Mouse (Mus musculus): ENCODE results near the gene Deup1.

The Deup1 gene

DNA sequence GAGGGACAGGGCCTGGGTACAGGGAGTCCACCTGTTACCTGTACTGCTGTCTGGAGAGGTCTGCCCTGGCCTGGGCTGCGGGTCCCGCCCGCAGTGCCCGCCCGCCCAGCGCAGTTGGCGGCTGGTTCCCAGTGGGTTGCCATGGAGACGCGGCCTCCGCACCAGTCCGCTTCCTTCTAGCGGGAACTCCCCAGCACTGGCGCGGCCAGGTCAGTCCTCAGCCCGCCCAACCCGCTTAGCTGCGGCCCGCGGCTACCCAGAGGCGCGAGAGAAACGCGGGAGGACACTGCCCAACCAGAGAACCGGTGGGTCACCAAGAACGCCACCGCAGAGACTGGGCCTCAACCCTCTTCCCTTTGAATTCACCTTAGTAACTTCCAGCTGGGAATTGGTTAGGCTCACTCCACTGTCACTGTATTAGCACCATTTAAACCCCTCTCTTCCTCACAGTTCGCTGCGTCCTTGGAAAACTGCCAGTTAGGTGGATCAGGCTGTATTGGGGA lies at the start of gene Deup1:
Gene Deup1 (minus strand): TSS at position 149 of the 503 bp plus-strand sequence.
- DNase-seq (ENCODE audit: low spot score): no peak

DNA sequence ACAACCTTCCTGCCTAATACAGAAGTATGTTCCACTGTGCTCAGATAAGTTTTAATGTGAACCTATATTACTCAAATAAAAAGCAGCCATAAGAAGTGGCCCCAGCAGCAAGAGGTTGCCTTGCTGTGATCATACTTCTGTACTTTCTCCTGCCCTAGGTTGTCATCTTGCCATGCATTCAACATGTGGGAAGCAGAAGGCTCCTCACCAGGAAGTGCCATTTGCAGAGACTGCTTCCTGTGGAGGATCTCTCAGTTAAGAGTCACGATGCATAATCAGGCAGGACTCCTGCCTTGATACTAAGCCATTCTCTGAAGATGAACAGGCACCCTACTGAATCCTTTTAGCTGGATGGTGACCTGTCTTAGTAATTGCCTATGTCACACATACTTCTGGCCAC lies 44.5 kb upstream of the Deup1 start:
- no peak for DNase-seq (ENCODE audit: low spot score)

DNA sequence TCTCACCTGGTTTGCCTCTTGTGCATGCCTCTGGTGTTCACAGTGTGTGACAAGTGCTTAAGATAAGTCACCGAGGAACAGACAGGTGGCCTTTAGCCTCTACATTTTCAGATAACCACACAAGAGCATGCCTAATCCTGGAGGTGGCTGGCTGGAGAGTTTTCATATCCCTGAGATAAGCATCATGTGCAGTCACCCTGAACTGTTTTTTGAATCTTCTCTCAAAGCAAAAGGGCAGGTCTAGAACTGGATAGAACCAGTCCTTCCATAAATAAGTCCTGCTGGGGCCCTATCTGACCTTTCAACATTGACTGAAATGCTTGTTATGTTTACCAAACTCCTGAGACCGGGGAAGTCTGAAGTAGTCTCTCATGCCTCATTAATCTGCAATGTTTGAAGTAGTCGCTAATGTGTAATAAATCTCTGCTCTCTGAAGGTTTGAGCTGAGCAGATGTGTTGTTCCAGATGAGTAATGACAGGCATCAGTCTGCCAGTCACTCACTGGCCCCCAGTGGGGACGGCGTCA lies 42.3 kb upstream of the Deup1 start:
- DNase-seq (ENCODE audit: low spot score): no peak

DNA sequence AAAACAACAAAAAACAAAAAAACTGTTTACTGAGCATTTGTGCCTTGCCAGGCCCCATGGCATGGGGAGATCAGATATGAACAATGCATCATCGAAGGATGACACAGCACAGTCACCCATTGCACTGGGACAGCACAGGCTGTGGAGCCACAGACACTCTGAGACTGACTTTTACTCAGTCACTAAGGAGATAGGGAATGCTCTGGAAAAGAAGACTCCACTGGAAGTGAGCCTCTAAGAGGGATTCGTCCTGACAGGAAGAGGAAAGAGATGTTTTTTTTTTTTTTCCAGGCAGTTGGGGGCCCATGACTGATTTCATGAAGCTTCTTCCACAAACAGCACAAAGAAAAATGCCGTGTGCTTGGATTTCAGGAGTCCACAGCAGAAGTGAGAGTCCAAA lies 41.7 kb upstream of the Deup1 start:
- DNase-seq (ENCODE audit: low spot score): no peak

DNA sequence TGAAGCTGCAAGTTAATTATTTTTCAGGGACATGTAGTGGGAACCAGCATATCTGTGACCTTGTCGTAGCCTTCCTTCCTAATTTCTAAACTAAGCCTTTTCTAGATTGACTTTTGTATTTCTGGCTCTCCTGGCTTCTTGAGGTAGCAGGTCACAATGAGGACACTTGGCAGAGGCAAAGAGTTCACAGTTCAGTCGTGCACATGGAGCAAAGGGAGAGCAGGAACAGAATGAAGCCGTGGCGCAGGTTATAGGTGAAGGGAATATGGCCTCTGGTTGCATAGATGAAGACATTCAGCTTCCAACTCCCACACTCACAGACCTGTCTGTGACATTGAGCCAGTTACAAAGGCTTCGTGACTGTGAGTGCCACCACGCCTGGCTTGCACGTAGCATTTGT lies 36.9 kb upstream of the Deup1 start:
- DNase-seq (ENCODE audit: low spot score): no peak

DNA sequence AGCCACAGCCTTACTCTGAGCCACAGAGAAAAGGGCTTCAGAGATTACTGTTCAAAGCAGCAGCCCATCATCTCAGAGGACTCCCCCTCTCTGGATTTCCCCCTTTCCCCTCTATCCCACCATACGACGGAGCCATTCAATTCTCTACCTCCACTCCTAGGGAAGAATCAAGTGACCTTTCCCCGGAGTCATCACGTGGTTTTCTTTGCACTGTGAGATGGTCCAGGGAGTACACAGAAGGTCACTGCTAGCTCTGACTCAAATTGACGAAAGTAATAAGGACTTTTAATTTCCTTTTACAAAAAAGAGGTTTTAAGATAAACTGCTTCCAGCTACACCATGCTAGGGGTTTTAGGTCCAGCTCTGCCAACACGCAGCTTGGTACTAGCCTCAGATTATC lies 31.3 kb upstream of the Deup1 start:
- no peak for DNase-seq (ENCODE audit: low spot score)

DNA sequence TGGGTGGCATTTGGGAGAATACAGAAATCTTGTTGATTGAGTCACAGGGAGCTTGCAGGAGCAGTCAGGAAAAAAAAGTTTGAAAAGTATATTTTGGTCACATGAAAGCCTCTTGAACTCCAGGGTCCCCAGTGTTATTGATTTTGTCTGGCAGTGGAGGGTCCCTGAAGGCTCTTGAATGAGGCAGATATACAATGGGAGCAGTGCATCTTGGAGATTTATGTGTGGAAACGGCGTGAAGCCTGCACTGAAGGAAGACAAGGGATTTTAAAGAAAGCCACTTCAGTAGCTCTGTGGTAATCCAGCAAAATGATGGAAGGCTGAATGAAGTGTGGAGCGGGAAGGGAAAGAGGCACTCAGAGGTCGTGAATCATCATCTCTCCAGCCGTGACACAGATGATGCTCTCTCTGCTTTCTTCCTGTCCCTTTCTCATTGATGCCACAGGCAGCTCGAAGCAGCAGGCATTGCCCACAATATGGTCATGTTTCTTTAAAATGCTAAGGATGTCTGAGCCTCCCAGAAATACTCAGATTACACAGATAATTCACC lies 30.6 kb upstream of the Deup1 start:
- DNase-seq (ENCODE audit: low spot score): no peak

DNA sequence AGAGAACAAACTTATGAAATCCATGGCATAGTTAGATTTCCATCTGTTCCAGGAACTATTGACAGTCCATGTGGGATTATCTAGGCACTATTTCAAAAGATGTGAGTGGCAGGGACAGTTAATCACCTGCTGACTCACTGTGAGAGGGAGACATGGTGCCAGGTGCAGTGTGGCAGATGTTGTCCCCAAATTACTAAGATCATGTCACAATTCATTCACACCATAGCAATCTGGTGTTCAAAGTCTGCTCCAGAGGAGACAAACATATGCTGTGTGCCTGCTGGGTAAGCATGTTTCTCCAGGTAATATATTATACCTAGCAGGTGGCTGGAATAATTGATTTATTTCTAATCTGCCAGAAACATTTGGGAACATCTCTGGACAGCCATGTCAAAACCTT lies 25.3 kb upstream of the Deup1 start:
- DNase-seq (ENCODE audit: low spot score): no peak

DNA sequence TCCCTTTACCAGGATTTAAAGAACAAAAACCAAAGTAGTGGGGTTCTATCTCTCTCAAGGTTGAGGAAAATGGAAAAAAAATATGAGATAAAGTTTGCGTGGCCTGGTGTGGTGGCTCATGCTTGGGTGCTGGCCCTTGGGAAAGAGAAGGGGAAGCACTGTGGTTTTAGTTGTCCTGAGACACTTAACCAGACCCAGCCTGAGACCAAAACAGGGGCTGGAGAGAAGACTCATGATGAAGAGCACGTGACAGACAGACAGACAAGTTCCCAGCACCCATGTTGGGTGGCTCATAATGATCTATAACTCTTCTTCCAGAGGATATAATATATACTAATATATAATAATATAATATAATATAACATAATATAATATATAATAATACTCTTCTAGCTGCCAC lies 22.2 kb upstream of the Deup1 start:
- DNase-seq (ENCODE audit: low spot score): no peak

DNA sequence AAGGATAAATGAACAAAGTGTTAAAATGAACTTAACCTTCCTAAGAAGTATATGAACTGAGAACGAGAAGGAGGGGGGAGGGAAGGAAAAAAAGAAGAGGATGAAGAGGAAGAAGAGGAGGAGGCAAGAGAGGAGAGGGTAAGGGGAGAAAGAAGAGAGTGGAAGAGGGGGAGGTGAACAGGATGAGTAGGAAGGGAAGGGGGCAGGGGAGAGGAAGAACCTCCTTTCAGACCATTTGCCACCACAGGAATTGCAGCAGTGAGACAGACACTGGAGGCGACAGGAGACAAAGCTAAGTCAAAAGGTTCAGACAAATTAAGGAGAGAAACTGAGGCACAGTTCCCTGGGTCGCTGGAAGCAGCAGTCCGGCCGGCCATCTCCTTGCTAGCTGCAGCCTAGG lies 349 bp downstream of the Deup1 start:
- DNase-seq (ENCODE audit: low spot score): no peak

DNA sequence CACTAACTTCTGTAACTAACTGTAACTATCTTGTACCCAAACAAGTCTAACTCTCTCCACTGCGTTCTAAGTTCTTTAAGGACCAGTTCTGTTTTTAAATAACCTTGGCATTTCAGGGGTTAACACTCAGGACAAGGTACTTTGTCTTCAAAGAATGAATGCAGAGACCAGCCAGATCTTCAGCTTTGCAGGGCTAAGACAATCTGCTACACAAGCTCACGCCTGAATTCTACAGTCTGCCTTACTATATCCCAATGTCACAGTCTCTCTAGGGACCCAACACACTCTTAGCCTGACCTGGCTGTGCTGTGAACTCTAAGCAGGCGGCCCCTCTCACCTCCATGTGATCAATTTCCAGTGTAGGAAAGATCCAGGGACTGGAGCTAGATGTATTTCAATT lies 3.0 kb downstream of the Deup1 start:
- no peak for DNase-seq (ENCODE audit: low spot score)

DNA sequence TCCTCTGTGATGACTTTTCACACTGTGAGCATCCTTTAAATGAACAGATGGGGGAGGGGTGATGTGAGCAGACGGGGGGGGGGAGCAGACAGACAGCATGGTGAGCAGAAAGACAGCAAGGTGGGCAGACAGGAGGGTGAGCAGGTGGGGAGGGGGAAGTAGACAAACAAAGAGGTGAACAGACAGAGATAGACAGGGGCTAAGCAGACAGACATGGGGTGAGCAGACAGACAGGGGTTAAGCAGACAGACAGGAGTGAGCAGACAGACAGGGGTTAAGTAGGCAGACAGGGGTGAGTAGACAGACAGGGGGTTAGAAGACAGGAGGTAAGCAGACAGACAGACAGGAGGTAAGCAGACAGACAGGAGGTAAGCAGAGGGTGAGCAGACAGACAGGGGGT lies 8.0 kb downstream of the Deup1 start:
- no peak for DNase-seq (ENCODE audit: low spot score)

DNA sequence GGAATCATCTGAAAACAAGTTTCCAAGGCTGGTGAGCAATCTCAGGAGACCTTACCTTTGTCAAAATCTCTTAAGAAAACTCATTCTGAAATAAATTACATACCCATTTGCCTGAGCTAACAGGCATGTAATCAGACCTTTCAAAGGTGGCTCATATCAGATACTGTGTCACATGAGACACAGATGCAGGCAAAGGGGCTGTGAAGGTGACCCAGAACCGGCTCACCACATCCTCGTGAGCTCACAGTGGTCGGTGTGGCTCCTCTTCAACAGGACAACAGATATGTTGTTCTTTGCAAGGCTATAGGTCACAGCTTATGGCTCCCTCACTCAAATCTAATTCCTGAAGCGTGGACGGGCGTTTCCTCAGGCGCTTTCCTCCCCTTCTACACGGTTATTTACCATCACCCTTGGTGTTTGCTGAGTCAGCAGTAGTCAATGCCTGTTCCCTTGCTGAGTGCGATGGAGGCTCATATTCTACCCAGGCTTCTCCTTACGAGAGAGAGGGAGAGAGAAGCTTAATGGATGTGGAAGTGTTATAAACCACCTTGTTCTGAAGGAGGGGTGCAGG lies 8.6 kb downstream of the Deup1 start:
- DNase-seq (ENCODE audit: low spot score): no peak

DNA sequence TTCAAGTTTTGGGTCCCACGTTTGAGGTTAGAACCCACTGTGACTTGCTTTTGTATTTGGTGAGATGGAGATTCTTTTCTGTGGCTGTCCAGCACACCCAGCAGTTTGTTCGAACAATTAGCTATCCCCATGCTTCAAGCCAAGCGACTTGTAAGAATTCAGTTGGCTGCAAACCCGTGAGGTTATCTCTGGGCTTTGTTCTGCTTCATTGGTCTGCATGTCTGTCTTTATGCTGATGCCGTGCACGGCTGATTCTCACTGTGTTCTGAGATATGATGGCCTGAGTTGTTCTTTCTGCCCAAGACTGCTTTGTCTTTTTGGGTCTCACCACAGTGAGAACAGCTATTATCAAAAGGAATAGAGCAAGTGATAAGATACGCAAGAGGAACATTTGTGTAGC lies 10.7 kb downstream of the Deup1 start:
- DNase-seq (ENCODE audit: low spot score): no peak

DNA sequence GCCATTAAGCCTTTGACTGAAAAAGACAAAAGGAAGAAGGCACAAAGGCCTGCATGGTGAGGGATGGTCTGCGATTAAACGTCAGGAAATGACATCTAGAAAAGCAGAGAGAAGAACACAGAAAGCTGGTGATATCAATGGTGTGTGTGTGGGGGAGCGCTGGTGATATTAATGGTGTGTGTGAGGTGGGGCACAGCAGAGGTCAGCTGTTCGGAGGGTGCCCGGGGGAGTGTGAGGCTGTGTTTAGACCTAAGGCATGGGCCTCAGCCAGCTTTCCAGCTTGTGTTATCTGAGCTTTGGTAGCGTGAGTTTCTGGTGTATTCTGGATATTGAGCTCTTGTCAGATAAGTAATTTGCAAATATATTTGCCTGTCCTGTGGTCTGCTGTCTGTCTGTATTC lies 11.3 kb downstream of the Deup1 start:
- no peak for DNase-seq (ENCODE audit: low spot score)

DNA sequence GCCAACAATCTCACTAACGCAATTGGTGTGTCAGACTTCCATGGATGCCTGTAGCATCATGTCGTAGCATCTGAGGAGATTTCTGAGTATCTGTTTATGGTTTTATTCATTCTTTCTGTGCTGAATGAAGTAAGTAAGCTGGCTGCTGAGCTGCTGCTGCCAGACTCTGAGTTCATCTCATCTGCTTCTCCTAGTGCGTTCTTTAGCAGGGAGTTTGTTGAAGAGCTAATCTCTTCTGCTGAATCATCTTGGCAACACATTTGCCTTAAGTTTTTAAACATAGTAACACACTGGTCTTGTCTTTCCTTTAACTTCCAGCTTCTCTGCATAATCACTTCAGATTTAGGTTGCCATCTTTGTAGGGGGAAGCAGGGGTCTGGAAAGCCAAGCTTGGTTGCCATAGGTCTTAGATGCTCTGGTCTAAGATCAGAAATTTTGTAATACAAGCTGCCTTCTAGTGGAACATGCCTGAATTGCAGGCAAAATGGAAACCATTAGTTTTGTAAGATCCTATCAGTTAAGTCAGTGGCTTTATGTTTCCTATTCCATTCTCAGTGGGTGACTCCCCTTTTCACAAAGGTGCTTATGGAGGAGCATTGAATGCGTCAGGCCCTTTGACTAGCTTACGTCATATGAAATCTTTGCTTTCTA lies 18.3 kb downstream of the Deup1 start:
- DNase-seq (ENCODE audit: low spot score): no peak

DNA sequence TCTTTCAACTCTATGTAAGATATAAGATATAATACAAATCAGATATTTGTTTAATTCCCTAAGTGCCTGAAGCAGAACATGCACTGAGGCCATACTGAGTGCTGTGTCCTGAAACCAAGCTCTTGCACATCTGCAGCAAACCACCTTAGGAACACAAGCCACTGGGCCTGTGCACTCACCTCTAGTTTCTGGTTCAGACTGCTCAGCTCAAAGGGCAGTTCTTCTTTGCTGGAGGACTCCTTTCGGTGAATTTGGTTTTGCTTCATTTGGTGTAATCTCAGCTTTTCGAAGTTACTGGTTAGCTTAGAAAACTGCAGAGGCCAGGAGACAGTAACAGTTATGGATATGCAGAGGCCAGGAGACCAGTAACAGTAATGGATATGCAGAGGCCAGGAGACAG lies 20.1 kb downstream of the Deup1 start:
- DNase-seq (ENCODE audit: low spot score): no peak

DNA sequence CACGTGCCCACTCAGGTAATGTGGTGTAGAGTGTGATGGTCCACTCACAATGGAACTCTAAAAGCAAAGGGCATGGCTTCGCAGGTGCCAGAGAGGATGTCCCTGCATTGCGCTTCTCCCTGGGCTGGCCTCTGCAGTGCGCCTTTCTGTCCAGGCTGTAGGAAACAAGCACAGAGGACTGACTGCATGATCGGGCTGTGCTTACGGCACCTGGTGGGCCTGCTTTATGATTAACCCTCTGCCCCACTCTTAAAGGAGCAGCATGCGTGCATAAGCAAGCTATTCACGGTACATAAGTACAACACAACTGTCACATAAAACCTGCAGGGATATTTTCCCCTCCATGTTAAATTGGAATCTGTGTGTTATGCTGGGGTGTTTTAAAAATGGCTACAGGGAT lies 24.6 kb downstream of the Deup1 start:
- no peak for DNase-seq (ENCODE audit: low spot score)

DNA sequence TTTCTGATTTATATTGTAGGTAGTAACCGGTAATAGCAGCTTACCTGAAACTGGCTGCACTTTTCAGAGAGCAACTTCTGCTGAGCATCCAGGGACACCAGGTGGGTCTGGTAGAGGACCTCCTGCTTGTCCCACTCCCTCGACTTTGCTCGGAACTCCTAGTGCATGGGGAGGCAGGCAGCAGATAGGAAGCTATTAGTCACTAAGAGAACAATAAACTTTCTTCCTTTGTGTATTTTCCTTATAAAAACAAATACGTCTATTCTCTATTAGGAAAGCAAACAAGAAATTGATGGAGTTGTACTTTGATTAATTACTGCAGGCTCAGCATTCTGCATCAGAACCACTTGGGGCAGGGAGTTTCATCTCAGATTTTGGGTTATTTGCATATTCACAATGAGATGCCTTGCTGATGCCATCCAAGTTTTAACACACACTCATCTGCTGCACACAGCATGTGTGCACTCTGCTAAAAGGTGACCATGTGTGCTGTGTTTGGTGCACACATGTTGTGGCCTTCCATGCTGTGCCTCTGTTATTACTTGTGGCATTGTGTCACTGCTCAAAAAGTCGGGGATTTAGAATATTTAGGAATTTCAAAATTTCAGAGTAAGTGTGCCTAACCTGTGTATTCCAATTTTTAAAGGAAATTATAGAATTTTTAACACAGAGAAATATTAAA lies 26.7 kb downstream of the Deup1 start:
- no peak for DNase-seq (ENCODE audit: low spot score)

DNA sequence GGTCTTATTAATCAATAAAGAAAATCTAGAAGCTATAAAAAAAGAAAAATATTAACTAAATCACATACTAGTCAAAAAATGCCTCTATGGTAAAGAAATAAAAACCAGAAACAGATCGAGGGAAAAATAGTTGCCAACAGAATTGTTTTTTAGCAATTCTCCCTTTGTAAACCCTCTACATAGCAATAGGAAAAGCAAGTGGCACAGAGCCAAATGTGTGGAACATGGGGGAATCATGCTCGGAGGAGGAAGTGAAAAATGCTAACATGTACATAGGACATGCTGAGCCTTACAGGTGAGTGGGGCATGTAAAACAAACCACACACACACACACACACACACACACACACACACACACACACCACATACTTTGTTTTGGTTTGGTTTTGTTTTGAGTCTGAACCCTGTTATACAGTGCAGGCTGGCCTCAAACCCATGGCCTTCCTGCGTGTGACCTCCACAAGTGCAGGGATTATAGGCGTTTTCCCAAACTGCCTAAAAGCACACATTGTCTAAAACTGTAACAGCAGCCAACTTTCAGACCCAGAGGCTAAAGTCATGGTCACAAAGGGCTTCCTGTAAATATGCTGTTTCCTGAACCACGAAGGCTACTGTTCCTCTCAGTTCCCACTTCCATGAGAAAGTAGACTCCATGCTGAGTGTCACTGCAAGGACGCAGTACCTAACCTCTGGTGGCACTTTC lies 27.4 kb downstream of the Deup1 start:
- no peak for DNase-seq (ENCODE audit: low spot score)

DNA sequence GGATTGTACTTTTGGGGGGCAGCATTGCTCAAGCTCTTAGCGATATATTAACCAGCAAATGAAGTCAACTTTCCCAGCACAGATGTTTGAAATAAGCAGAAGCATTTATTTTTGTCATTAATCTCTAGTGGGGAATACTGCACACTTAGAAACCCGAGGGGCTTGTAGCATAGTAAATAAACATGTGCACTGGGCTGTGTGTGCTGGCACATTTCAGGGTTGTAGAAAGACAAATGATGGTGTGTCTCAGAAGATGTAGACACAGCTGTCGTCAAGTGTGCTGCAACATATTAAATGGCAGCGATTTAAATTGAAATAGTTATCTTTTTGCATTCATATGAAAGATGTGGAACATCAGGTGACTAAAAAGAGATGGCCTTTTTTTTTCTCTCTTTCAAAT lies 31.1 kb downstream of the Deup1 start:
- no peak for DNase-seq (ENCODE audit: low spot score)

DNA sequence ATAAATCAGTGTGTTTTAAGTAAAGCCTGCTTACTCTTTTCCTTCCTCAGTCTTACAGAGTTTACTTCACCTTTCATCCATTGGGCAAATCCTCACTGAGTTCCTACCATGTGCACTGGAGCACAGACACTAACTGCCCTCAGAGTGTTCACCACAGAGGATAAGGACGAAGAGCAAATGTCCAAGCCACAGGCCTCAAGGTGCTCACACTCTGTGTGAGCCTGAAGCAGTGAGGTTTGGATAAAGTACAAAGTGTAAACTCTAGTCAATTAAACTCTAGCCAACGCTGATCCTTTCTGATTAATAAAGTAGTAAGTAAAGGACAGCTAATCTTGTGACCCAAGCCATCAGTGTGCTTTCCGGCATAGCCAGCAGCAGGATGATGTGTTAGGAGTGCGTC lies 33.6 kb downstream of the Deup1 start:
- no peak for DNase-seq (ENCODE audit: low spot score)

All from left cerebral cortex, adult 11 months (tissue).